Comparison of ENCODE assay signal across 8 mouse cellular contexts in genomic region chr17:25188150-25189031, GRCm38 (mm10). TPM values are rescaled to one million over a fixed set of nuclear protein-coding genes. Genes with fewer than 3 reads are reported as not detected.
DNase-seq lines count a peak whose midpoint lies in the region; ATAC-seq and TF ChIP-seq lines count a peak whose summit lies in the region.

TSS of gene Unkl (plus strand) at chr17:25188397.

- no peaks in the 10 kb centered on the region for H3K9me3 ChIP-seq in embryonic facial prominence, embryonic 10.5 days

- WGBS in embryonic facial prominence, embryonic 10.5 days: under 1% methylated on average over 104 of the region's 104 CpGs
- WGBS in heart, adult 2 months: under 1% methylated on average over 98 of the region's 104 CpGs
- WGBS in kidney, adult 2 months: 1% methylated on average over 104 of the region's 104 CpGs

- no peak for TF ChIP-seq CTCF in heart, adult 2 months (IDR thresholded peaks at IDR 0.05)
- TF ChIP-seq CTCF in kidney, adult 2 months (conservative IDR thresholded peaks at IDR 0.05; ENCODE audit: insufficient read depth, insufficient read length, low read depth, low read length): no peak

- H3K27me3 ChIP-seq in embryonic facial prominence, embryonic 10.5 days (replicated peaks; ENCODE audit: low read depth, poor library complexity, severe bottlenecking): no peaks in the 10 kb centered on the region
- no peaks in the 10 kb centered on the region for H3K27me3 ChIP-seq in heart, adult 2 months (ENCODE audit: control insufficient read depth, insufficient read depth, low read length)
- H3K27me3 ChIP-seq in kidney, adult 2 months (replicated peaks; ENCODE audit: control insufficient read depth, insufficient read depth, low read length): no peaks in the 10 kb centered on the region

- intact Hi-C loops in heart, adult 2 months (cut with DNase I): loop anchor here (5.0 kb wide), 1 partner anchor 54 kb away; the partner anchor contains the start of genes Gnptg and Tsr3

- peak; percentile 71 to 73 for DNase-seq in left cerebral cortex, adult 18-20 months (ENCODE audit: low spot score in 2 of 2)
- no peak for DNase-seq in left cerebral cortex, adult 11 months (ENCODE audit: low spot score)
- peak; percentile 87 for DNase-seq in embryonic facial prominence, embryonic 10.5 days (ENCODE audit: low spot score)
- peak; percentile 84 to 87 for DNase-seq in heart, adult 2 months
- DNase-seq in kidney, adult 2 months: peak; percentile 70
- DNase-seq in liver: peak; percentile 75
- peak; percentile 42 to 67 for DNase-seq in spleen, postnatal 14 days (ENCODE audit: low spot score in 2 of 2)

- peaks cover 47% of the 10 kb centered on the region for H3K4me1 ChIP-seq in embryonic facial prominence, embryonic 10.5 days
- peaks cover 7% of the 10 kb centered on the region for H3K4me1 ChIP-seq in heart, adult 2 months (ENCODE audit: control insufficient read depth, insufficient read depth, low read length)
- peaks cover 3% of the 10 kb centered on the region; the same call in 1 of the 2 replicates for H3K4me1 ChIP-seq in kidney, adult 2 months (ENCODE audit: control insufficient read depth, insufficient read depth, low read length)

- ATAC-seq in monocyte, adult 5-6 weeks (replicated peaks; ENCODE audit: insufficient number of reproducible peaks, low FRiP score, low TSS enrichment, poor library complexity, severe bottlenecking): no peak

- peaks cover 39% of the 10 kb centered on the region for H3K36me3 ChIP-seq in embryonic facial prominence, embryonic 10.5 days (replicated peaks)
- peaks cover 7% of the 10 kb centered on the region; the same call in 1 of the 2 replicates for H3K36me3 ChIP-seq in heart, adult 2 months (ENCODE audit: control insufficient read depth, insufficient read depth, low read length)
- H3K36me3 ChIP-seq in kidney, adult 2 months (ENCODE audit: control insufficient read depth, insufficient read depth, low read length): no peaks in the 10 kb centered on the region

- TF ChIP-seq POLR2A in heart, adult 2 months (IDR thresholded peaks at IDR 0.05; ENCODE audit: insufficient read depth, low read depth, low read length): peak; percentile 50; the same call in 1 of the 2 replicates
- no peak for TF ChIP-seq POLR2A in kidney, adult 2 months (IDR thresholded peaks at IDR 0.05; ENCODE audit: low read depth, low read length)

- H3K27ac ChIP-seq in embryonic facial prominence, embryonic 10.5 days (replicated peaks): peak within 1 kb of the TSS; percentile 94
- H3K27ac ChIP-seq in heart, adult 2 months: peak within 1 kb of the TSS; percentile 90
- H3K27ac ChIP-seq in kidney, adult 2 months (ENCODE audit: insufficient read depth, low read depth, low read length): peak within 1 kb of the TSS; percentile 62

- no peak for TF ChIP-seq EP300 in heart, adult 2 months (IDR thresholded peaks at IDR 0.05; ENCODE audit: insufficient read depth, low read depth, low read length)

- peak within 1 kb of the TSS; percentile 97 for H3K9ac ChIP-seq in heart, adult 2 months (ENCODE audit: low read depth, low read length)

- H3K79me2 ChIP-seq in heart, adult 2 months (replicated peaks; ENCODE audit: control insufficient read depth, insufficient read depth, low read length): peaks cover 5% of the 10 kb centered on the region

- peak within 1 kb of the TSS; percentile 97 for H3K4me3 ChIP-seq in embryonic facial prominence, embryonic 10.5 days
- H3K4me3 ChIP-seq in heart, adult 2 months: peak within 1 kb of the TSS; percentile 98
- H3K4me3 ChIP-seq in kidney, adult 2 months (ENCODE audit: insufficient read depth, low read depth, low read length): peak within 1 kb of the TSS; percentile 83

RNA-seq across cellular contexts. Expression of gene Unkl, which starts in this region (rescaled TPM):
- 10 to 100 TPM; 34.2 to 41.3 TPM for total RNA-seq in left cerebral cortex, adult 18-20 months (2021)
- 9.6 and 10.9 TPM in 2 replicates for polyA plus RNA-seq in embryonic facial prominence, embryonic 10.5 days (2016; fragmentation: Nextera tagmentation; extraction: Ambion mirVana)
- 1 to 10 TPM; 7.4 to 7.5 TPM for total RNA-seq in heart, adult 2 months (2021)
- 6.6 and 9.1 TPM in 2 replicates for polyA plus RNA-seq in heart, adult 2 months (2012; rRNA removed)
- 38.3 and 44.1 TPM in 2 replicates for polyA plus RNA-seq in kidney, adult 2 months (2012; rRNA removed)
- total RNA-seq in monocyte, adult 5-6 weeks (2017): 14.3 to 29.9 TPM (median 22.5 TPM) in 3 replicates
